13 mouse cellular contexts compared by ENCODE assay signal in the genomic region with DNA sequence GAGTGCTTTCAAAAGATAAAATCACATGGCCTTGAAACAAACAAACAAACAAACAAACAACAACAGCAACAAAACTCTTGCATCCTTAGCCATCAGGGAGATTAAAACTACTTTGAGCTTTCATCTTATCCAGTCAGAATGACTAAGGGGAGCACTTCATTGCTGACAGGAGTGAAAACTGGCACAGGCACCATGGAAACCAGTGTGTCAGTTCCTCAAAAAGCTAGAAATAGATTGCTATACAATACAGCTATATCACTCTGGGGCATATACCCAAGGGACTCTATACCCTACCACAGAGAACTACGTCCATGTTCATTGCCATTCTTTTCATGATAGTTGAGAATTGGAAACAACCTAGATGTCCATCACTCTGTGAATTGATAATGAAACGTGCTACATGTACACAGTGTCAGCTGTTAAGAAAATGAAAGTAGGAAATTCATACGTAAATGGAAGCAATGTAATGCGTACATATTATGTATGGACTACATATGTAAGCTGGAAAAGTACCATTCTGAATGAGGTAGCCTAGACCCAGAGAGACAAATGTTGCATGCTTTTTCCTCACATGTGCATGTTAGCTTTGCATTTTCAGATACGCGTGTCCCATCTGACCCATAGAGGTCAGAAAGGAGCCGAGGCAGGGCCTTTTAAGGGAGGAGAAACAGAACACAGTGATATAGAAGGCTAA. TPM values are rescaled to one million over a fixed set of nuclear protein-coding genes. Genes with fewer than 3 reads are reported as not detected.
DNase-seq lines count a peak whose midpoint lies in the region; ATAC-seq and TF ChIP-seq lines count a peak whose summit lies in the region.
"Had no signal": no experiment of that assay in that cellular context is flagged by ENCODE, and none has a peak within 500 bp of the region (broad histone marks: within the 10 kb centered on the region; RNA-seq: fewer than 3 reads in every experiment).

No protein-coding gene starts in this region.

- H3K4me2 ChIP-seq in midbrain, postnatal 0 days (ENCODE audit: low read depth, low read length, poor library complexity, severe bottlenecking) = no peak overlapping the region
- no peak overlapping the region for H3K4me2 ChIP-seq in midbrain, embryonic 14.5 days (ENCODE audit: low read length)
- H3K4me2 ChIP-seq in stomach, postnatal 0 days (replicated peaks; ENCODE audit: low read depth) = no peak overlapping the region
- H3K4me2 ChIP-seq in hindbrain, embryonic 16.5 days (ENCODE audit: low read length) = no peak overlapping the region
- H3K4me2 ChIP-seq: embryonic facial prominence, embryonic 15.5 days; midbrain, embryonic 13.5 days; neural tube, embryonic 12.5 days had no signal

- 74% methylated on average over 7 of the region's 7 CpGs for WGBS in midbrain, postnatal 0 days
- WGBS in midbrain, embryonic 14.5 days = 81% methylated on average over 7 of the region's 7 CpGs
- WGBS in stomach, postnatal 0 days = 70% methylated on average over 7 of the region's 7 CpGs
- WGBS in hindbrain, embryonic 16.5 days = 74% methylated on average over 7 of the region's 7 CpGs

- no peaks in the 10 kb centered on the region for H3K27me3 ChIP-seq in midbrain, postnatal 0 days (ENCODE audit: insufficient read depth, low read length)
- no peaks in the 10 kb centered on the region for H3K27me3 ChIP-seq in midbrain, embryonic 14.5 days (ENCODE audit: control insufficient read depth, insufficient read depth, low read length)
- H3K27me3 ChIP-seq in stomach, postnatal 0 days (ENCODE audit: control insufficient read depth, insufficient read depth, low read length) = no peaks in the 10 kb centered on the region
- H3K27me3 ChIP-seq in hindbrain, embryonic 16.5 days (replicated peaks; ENCODE audit: control insufficient read depth, insufficient read depth, low read length) = no peaks in the 10 kb centered on the region
- H3K27me3 ChIP-seq: embryonic facial prominence, embryonic 15.5 days; midbrain, embryonic 13.5 days; neural tube, embryonic 12.5 days had no signal

- peak overlapping the region; percentile 26; the same call in 1 of the 2 replicates for H3K27ac ChIP-seq in midbrain, postnatal 0 days (ENCODE audit: low read depth, low read length)
- H3K27ac ChIP-seq in midbrain, embryonic 14.5 days (replicated peaks; ENCODE audit: low read depth, low read length) = no peak overlapping the region
- H3K27ac ChIP-seq in stomach, postnatal 0 days (replicated peaks) = no peak overlapping the region
- no peak overlapping the region for H3K27ac ChIP-seq in hindbrain, embryonic 16.5 days (ENCODE audit: low read depth, low read length)
- H3K27ac ChIP-seq: embryonic facial prominence, embryonic 15.5 days; heart, adult 2 months; left cerebral cortex, adult 2 months; midbrain, embryonic 13.5 days; neural tube, embryonic 12.5 days had no signal

- no peak for DNase-seq in frontal cortex, postnatal 36 days (ENCODE audit: low spot score in 2 of 2)
- DNase-seq in midbrain, postnatal 0 days (ENCODE audit: low spot score) = no peak
- DNase-seq in midbrain, embryonic 14.5 days = no peak
- DNase-seq in stomach, postnatal 0 days (ENCODE audit: low spot score) = no peak
- no peak for DNase-seq in kidney, adult 11 months

- no peaks in the 10 kb centered on the region for H3K4me1 ChIP-seq in midbrain, postnatal 0 days (ENCODE audit: insufficient read depth, low read length)
- no peaks in the 10 kb centered on the region for H3K4me1 ChIP-seq in midbrain, embryonic 14.5 days (ENCODE audit: control insufficient read depth, insufficient read depth, low read length)
- no peaks in the 10 kb centered on the region for H3K4me1 ChIP-seq in stomach, postnatal 0 days (replicated peaks; ENCODE audit: control insufficient read depth, insufficient read depth)
- H3K4me1 ChIP-seq in hindbrain, embryonic 16.5 days (ENCODE audit: control insufficient read depth, insufficient read depth, low read depth, low read length) = no peaks in the 10 kb centered on the region
- H3K4me1 ChIP-seq: midbrain, embryonic 13.5 days; neural tube, embryonic 12.5 days had no signal

- ATAC-seq in frontal cortex, adult (ENCODE audit: low TSS enrichment) = peak; percentile 60; the same call in 1 of the 2 replicates
- ATAC-seq in midbrain, postnatal 0 days (ENCODE audit: low FRiP score) = no peak
- ATAC-seq in midbrain, embryonic 14.5 days (ENCODE audit: low FRiP score, low TSS enrichment) = no peak
- peak; percentile 44 for ATAC-seq in erythroblast, adult 5-6 weeks (replicated peaks; ENCODE audit: low FRiP score, poor library complexity, severe bottlenecking)
- ATAC-seq in stomach, postnatal 0 days (ENCODE audit: low FRiP score, low TSS enrichment) = 0 out of 2 replicates have a peak, but pooled peaks have one; percentile 8
- ATAC-seq in hindbrain, embryonic 16.5 days = no peak

- no peaks in the 10 kb centered on the region for H3K36me3 ChIP-seq in midbrain, postnatal 0 days (ENCODE audit: insufficient read depth, low read length)
- H3K36me3 ChIP-seq in midbrain, embryonic 14.5 days (ENCODE audit: control insufficient read depth, insufficient read depth, low read length) = no peaks in the 10 kb centered on the region
- H3K36me3 ChIP-seq in stomach, postnatal 0 days (ENCODE audit: control insufficient read depth, insufficient read depth, low read length) = no peaks in the 10 kb centered on the region
- H3K36me3 ChIP-seq in hindbrain, embryonic 16.5 days (ENCODE audit: control insufficient read depth, insufficient read depth, low read length) = no peaks in the 10 kb centered on the region
- H3K36me3 ChIP-seq: embryonic facial prominence, embryonic 15.5 days; midbrain, embryonic 13.5 days; neural tube, embryonic 12.5 days had no signal

- TF ChIP-seq CTCF in midbrain, postnatal 0 days (IDR thresholded peaks at IDR 0.05) = no peak
- TF ChIP-seq CTCF in stomach, postnatal 0 days (IDR thresholded peaks at IDR 0.05; ENCODE audit: low read depth) = no peak

- no peak overlapping the region for H3K9ac ChIP-seq in midbrain, postnatal 0 days (replicated peaks; ENCODE audit: low read length, poor library complexity, severe bottlenecking)
- no peak overlapping the region for H3K9ac ChIP-seq in midbrain, embryonic 14.5 days (replicated peaks; ENCODE audit: low read length)
- H3K9ac ChIP-seq in stomach, postnatal 0 days (ENCODE audit: low read length) = no peak overlapping the region
- H3K9ac ChIP-seq in hindbrain, embryonic 16.5 days (ENCODE audit: low read depth, low read length) = no peak overlapping the region
- H3K9ac ChIP-seq: embryonic facial prominence, embryonic 15.5 days; midbrain, embryonic 13.5 days; neural tube, embryonic 12.5 days had no signal

- no peak for TF ChIP-seq EP300 in stomach, postnatal 0 days (optimal IDR thresholded peaks at IDR 0.05)

- H3K4me3 ChIP-seq in midbrain, postnatal 0 days (ENCODE audit: low read depth, low read length) = no peak overlapping the region
- no peak overlapping the region for H3K4me3 ChIP-seq in midbrain, embryonic 14.5 days (replicated peaks; ENCODE audit: low read depth, low read length)
- no peak overlapping the region for H3K4me3 ChIP-seq in stomach, postnatal 0 days (ENCODE audit: low read depth, low read length)
- no peak overlapping the region for H3K4me3 ChIP-seq in hindbrain, embryonic 16.5 days (ENCODE audit: low read length)
- H3K4me3 ChIP-seq: embryonic facial prominence, embryonic 15.5 days; heart, adult 2 months; left cerebral cortex, adult 2 months; midbrain, embryonic 13.5 days; neural tube, embryonic 12.5 days had no signal

- no peaks in the 10 kb centered on the region for H3K9me3 ChIP-seq in midbrain, postnatal 0 days (ENCODE audit: low read length)
- no peaks in the 10 kb centered on the region for H3K9me3 ChIP-seq in midbrain, embryonic 14.5 days (ENCODE audit: control insufficient read depth, low read length)
- no peaks in the 10 kb centered on the region for H3K9me3 ChIP-seq in stomach, postnatal 0 days (ENCODE audit: control insufficient read depth, low read length)
- H3K9me3 ChIP-seq in hindbrain, embryonic 16.5 days (ENCODE audit: control insufficient read depth, low read length) = no peaks in the 10 kb centered on the region
- H3K9me3 ChIP-seq: embryonic facial prominence, embryonic 15.5 days; midbrain, embryonic 13.5 days; neural tube, embryonic 12.5 days had no signal

RNA-seq across cellular contexts. Expression of gene P4ha2, which starts 11.5 kb away (rescaled TPM):
- total RNA-seq in midbrain, postnatal 0 days (2014; rRNA removed) = 8.9 and 16.4 TPM in 2 replicates
- 8.6 and 8.7 TPM in 2 replicates for polyA plus RNA-seq in midbrain, postnatal 0 days (2015; fragmentation: Nextera tagmentation; extraction: Ambion mirVana)
- 6.5 and 10.5 TPM in 2 replicates for polyA plus RNA-seq in midbrain, embryonic 14.5 days (2014; fragmentation: Nextera tagmentation; extraction: Ambion mirVana)
- 0.84 TPM in 1 of 2 replicates, not detected in the other for total RNA-seq in erythroblast, adult 5-6 weeks (2015; ENCODE audit: low replicate concordance)
- 0.84 TPM in 1 of 2 replicates, not detected in the other for total RNA-seq in erythroblast, adult 5-6 weeks (2017; ENCODE audit: low replicate concordance)
- 28.4 and 30.2 TPM in 2 replicates for polyA plus RNA-seq in stomach, postnatal 0 days (2015; fragmentation: Nextera tagmentation; extraction: Ambion mirVana)
- 12.3 and 15.1 TPM in 2 replicates for polyA plus RNA-seq in hindbrain, embryonic 16.5 days (2015; fragmentation: Nextera tagmentation; extraction: Ambion mirVana)

RNA-seq across cellular contexts. Expression of gene Pdlim4, which starts 19.6 kb away (rescaled TPM):
- 19.5 and 31.7 TPM in 2 replicates for total RNA-seq in midbrain, postnatal 0 days (2014; rRNA removed)
- polyA plus RNA-seq in midbrain, postnatal 0 days (2015; fragmentation: Nextera tagmentation; extraction: Ambion mirVana) = 32.8 and 35.1 TPM in 2 replicates
- 21.4 and 25.0 TPM in 2 replicates for polyA plus RNA-seq in midbrain, embryonic 14.5 days (2014; fragmentation: Nextera tagmentation; extraction: Ambion mirVana)
- total RNA-seq in erythroblast, adult 5-6 weeks (2015; ENCODE audit: low replicate concordance) = 2.1 and 15.6 TPM in 2 replicates
- total RNA-seq in erythroblast, adult 5-6 weeks (2017; ENCODE audit: low replicate concordance) = 0.56 TPM in 1 of 2 replicates, not detected in the other
- 55.5 and 58.6 TPM in 2 replicates for polyA plus RNA-seq in stomach, postnatal 0 days (2015; fragmentation: Nextera tagmentation; extraction: Ambion mirVana)
- 37.4 and 38.4 TPM in 2 replicates for polyA plus RNA-seq in hindbrain, embryonic 16.5 days (2015; fragmentation: Nextera tagmentation; extraction: Ambion mirVana)

Comparison
In these comparisons a context has a peak if more than half of its experiments do, and no peak if none do; other contexts are left out.
1. ATAC-seq: peak in frontal cortex, adult (single experiment), erythroblast, adult 5-6 weeks (single experiment) and stomach, postnatal 0 days (single experiment); none in midbrain, postnatal 0 days (single experiment), midbrain, embryonic 14.5 days (single experiment) and hindbrain, embryonic 16.5 days (single experiment).